Mouse (Mus musculus) heart, adult 2 months (tissue): ENCODE data around the gene Snf8.

Source experiments
- CTCF ChIP-seq: fragments of 200-600 bp; IDR thresholded peaks from 2 replicates; pipeline ENCODE4 v1.8.1; 2022; ENCODE audit warnings: antibody characterized with exemption, mild to moderate bottlenecking, moderate library complexity
- EP300 ChIP-seq: fragments of 200-500 bp; IDR thresholded peaks from 2 replicates; pipeline ENCODE4 v1.6.1; 2011; ENCODE audit warnings: low read depth, low read length, control low read depth; ENCODE audit not compliant: insufficient read depth

- TF ChIP-seq CTCF (no peak), EP300 (no peak)
These were observed 4.1 kb upstream of the Snf8 start for GRCm38 (mm10) chr11:96030571-96030970.
